Mouse (Mus musculus): Measurements from ENCODE around the gene Ccdc173. TPM values are rescaled to one million over a fixed set of nuclear protein-coding genes. Genes with fewer than 3 reads are reported as not detected.
"Not testable (repeated sequence)": the region's sequence is repeated elsewhere in the genome, so short reads cannot be mapped to it uniquely, and the experiment has no call there.

Gene Ccdc173
- total RNA-seq (2021), result under 1 TPM; 0.43 TPM
- long read RNA-seq, experiment 1, result 0 reads
- long read RNA-seq, experiment 2, result 0 reads

- DNase-seq, result peak; percentile 97
Observed at GRCm38 (mm10) chr2:69789429-69790069, at the start of gene Ccdc173, which contains the start of gene Phospho2. Gene Ccdc173 (minus strand): TSS chr2:69789575. Gene Phospho2 (plus strand): TSS chr2:69789623.

- DNase-seq, result no peak
Observed at GRCm38 (mm10) chr2:69838707-69839106, 49.3 kb upstream of the Ccdc173 start.

- DNase-seq, result no peak
Observed at GRCm38 (mm10) chr2:69837996-69838395, 48.6 kb upstream of the Ccdc173 start.

- DNase-seq, result no peak
Observed at GRCm38 (mm10) chr2:69837244-69837967, 48.0 kb upstream of the Ccdc173 start.

- no peak for DNase-seq
Observed at GRCm38 (mm10) chr2:69830116-69830515, 40.7 kb upstream of the Ccdc173 start.

GRCm38 (mm10) chr2:69829680-69830079, 40.3 kb upstream of the Ccdc173 start:
- DNase-seq, result no peak

- no peak for DNase-seq
Observed at GRCm38 (mm10) chr2:69828031-69828430, 38.7 kb upstream of the Ccdc173 start.

- DNase-seq, result no peak
Observed at GRCm38 (mm10) chr2:69826380-69826779, 37.0 kb upstream of the Ccdc173 start.

GRCm38 (mm10) chr2:69825898-69826297, 36.5 kb upstream of the Ccdc173 start:
- DNase-seq, result no peak

GRCm38 (mm10) chr2:69823129-69823677, 33.8 kb upstream of the Ccdc173 start:
- peak; percentile 25 for DNase-seq

- peak; percentile 30 for DNase-seq
Observed at GRCm38 (mm10) chr2:69822361-69823128, 33.2 kb upstream of the Ccdc173 start.

- DNase-seq, result no peak
Observed at GRCm38 (mm10) chr2:69821711-69822110, 32.3 kb upstream of the Ccdc173 start, which contains the start of gene Klhl23. Gene Klhl23 (plus strand): TSS chr2:69821944.

GRCm38 (mm10) chr2:69820201-69820600, 30.8 kb upstream of the Ccdc173 start:
- DNase-seq, result no peak

- no peak for DNase-seq
Observed at GRCm38 (mm10) chr2:69818350-69819085, 29.1 kb upstream of the Ccdc173 start.

- DNase-seq, result no peak
Observed at GRCm38 (mm10) chr2:69816575-69816974, 27.2 kb upstream of the Ccdc173 start.

GRCm38 (mm10) chr2:69811349-69811748, 22.0 kb upstream of the Ccdc173 start:
- not testable (repeated sequence) for DNase-seq

- DNase-seq, result no peak
Observed at GRCm38 (mm10) chr2:69810169-69810568, 20.8 kb upstream of the Ccdc173 start.

- DNase-seq, result not testable (repeated sequence)
Observed at GRCm38 (mm10) chr2:69804663-69805062, 15.3 kb upstream of the Ccdc173 start.

- DNase-seq, result no peak
Observed at GRCm38 (mm10) chr2:69803756-69804155, 14.4 kb upstream of the Ccdc173 start.

GRCm38 (mm10) chr2:69802911-69803312, 13.5 kb upstream of the Ccdc173 start:
- peak; percentile 67 for DNase-seq

- DNase-seq, result no peak
Observed at GRCm38 (mm10) chr2:69790722-69791121, 1.3 kb upstream of the Ccdc173 start.

- peak; percentile 77 for DNase-seq
Observed at GRCm38 (mm10) chr2:69790285-69790684, 910 bp upstream of the Ccdc173 start.

Data from gastrocnemius, postnatal 25 days (tissue).